Mouse (Mus musculus) c-Kit-positive CD71-positive TER-119-negative erythroid progenitor cells, embryonic 14.5 days (primary cell): ENCODE measurements at regions not wholly inside any gene's neighbourhood (a gene's known extent, or its start where the extent isn't known, plus 50 kb on each side); places are given as distances from the start of the nearest gene placed in this dataset.

ENCODE experiments used
- DNase-seq: peaks from one replicate; pipeline ENCODE4 v3.0.0-alpha.2; 2013; ENCODE audit warnings: low read depth

- no peak for DNase-seq
Measured at GRCm38 (mm10) chr2:169524429-169524828, 63.1 kb downstream of the Gm11011 start.

- no peak for DNase-seq
Measured at GRCm38 (mm10) chr2:169519941-169520340, 67.6 kb downstream of the Gm11011 start.

- no peak for DNase-seq
Measured at GRCm38 (mm10) chr2:169515350-169515749, 72.2 kb downstream of the Gm11011 start.

GRCm38 (mm10) chr2:169510741-169511140 is 76.8 kb downstream of the Gm11011 start:
- no peak for DNase-seq

- DNase-seq, result no peak
Measured at GRCm38 (mm10) chr2:169509406-169509805, 78.1 kb downstream of the Gm11011 start.

GRCm38 (mm10) chr2:169504416-169505057 is 83.0 kb downstream of the Gm11011 start:
- no peak for DNase-seq

- DNase-seq, result no peak
Measured at GRCm38 (mm10) chr2:169503598-169503958, 84.0 kb downstream of the Gm11011 start.

GRCm38 (mm10) chr2:169502717-169503597 is 84.6 kb downstream of the Gm11011 start:
- no peak for DNase-seq

GRCm38 (mm10) chr2:169501736-169502340 is 85.7 kb downstream of the Gm11011 start:
- DNase-seq, result no peak

GRCm38 (mm10) chr2:169495368-169495767 is 92.2 kb downstream of the Gm11011 start:
- DNase-seq, result no peak

GRCm38 (mm10) chr2:169494503-169495311 is 92.8 kb downstream of the Gm11011 start:
- DNase-seq, result no peak

- DNase-seq, result no peak
Measured at GRCm38 (mm10) chr2:169493609-169494275, 93.8 kb downstream of the Gm11011 start.

GRCm38 (mm10) chr2:169483934-169484333 is 103.6 kb downstream of the Gm11011 start:
- DNase-seq, result no peak

- no peak for DNase-seq
Measured at GRCm38 (mm10) chr2:169481731-169482465, 105.6 kb downstream of the Gm11011 start.

- DNase-seq, result no peak
Measured at GRCm38 (mm10) chr2:169474418-169475112, 113.0 kb downstream of the Gm11011 start.

GRCm38 (mm10) chr2:169469538-169469937 is 118.0 kb downstream of the Gm11011 start:
- DNase-seq, result no peak

- no peak for DNase-seq
Measured at GRCm38 (mm10) chr2:169467621-169468020, 119.9 kb downstream of the Gm11011 start.

- no peak for DNase-seq
Measured at GRCm38 (mm10) chr2:169464106-169464505, 123.4 kb downstream of the Gm11011 start.

- no peak for DNase-seq
Measured at GRCm38 (mm10) chr2:169461491-169462039, 126.0 kb downstream of the Gm11011 start.

GRCm38 (mm10) chr2:169452956-169453355 is 134.6 kb downstream of the Gm11011 start:
- no peak for DNase-seq
